Mouse (Mus musculus) CH12.LX (cell line): Measurements from ENCODE around the gene Gm19345. TPM values are rescaled to one million over a fixed set of nuclear protein-coding genes. Genes with fewer than 3 reads are reported as not detected.

Experiments
- DNase-seq: peaks from one replicate; pipeline ENCODE4 v3.0.0-alpha.2; 2013; ENCODE audit errors: extremely low read depth
- H3K27ac ChIP-seq: 2 replicates; pipeline ENCODE4 v1.5.1; 2012; ENCODE audit warnings: low read depth, mild to moderate bottlenecking, control low read depth, moderate library complexity; ENCODE audit not compliant: insufficient read depth
- H3K27me3 ChIP-seq: replicated peaks from 2 replicates; pipeline ENCODE3; 2012; ENCODE audit warnings: inconsistent platforms
- H3K36me3 ChIP-seq, 2 experiments: replicated peaks in 1 of 2; 2 replicates each; pipeline versions ENCODE3 to v1.6.1; 2012; ENCODE audit warnings: inconsistent platforms in 1 of 2, low read length in 1 of 2, mild to moderate bottlenecking in 1 of 2, mixed read lengths in 1 of 2, moderate library complexity in 1 of 2; ENCODE audit not compliant: control insufficient read depth in 1 of 2, insufficient read depth in 1 of 2
- H3K4me1 ChIP-seq, 2 experiments: 2 replicates each; pipeline ENCODE4 v1.6.1; 2012; ENCODE audit warnings: inconsistent platforms in 1 of 2, moderate library complexity in 1 of 2; ENCODE audit not compliant: insufficient read depth in 2 of 2, control insufficient read depth in 1 of 2
- H3K4me2 ChIP-seq: 2 replicates; pipeline ENCODE4 v1.6.1; 2012; ENCODE audit warnings: low read depth, mild to moderate bottlenecking, control low read depth; ENCODE audit not compliant: poor library complexity, insufficient read depth, severe bottlenecking
- H3K4me3 ChIP-seq, 3 experiments: fragments of 150-350 bp in 1 of 3; sonication (generic) in 1 of 3; replicated peaks in 1 of 3; 2 replicates each; pipeline versions ENCODE3 to v1.5.1; 2011 to 2012; ENCODE audit warnings: low read depth in 2 of 3, low read length in 2 of 3, mild to moderate bottlenecking in 2 of 3, moderate library complexity in 2 of 3, control low read depth in 1 of 3, improper control_type of control experiment in 1 of 3, inconsistent platforms in 1 of 3, mixed read lengths in 1 of 3; ENCODE audit not compliant: poor library complexity in 1 of 3
- H3K79me2 ChIP-seq: replicated peaks from 2 replicates; pipeline ENCODE4 v1.6.1; 2012; ENCODE audit warnings: mild to moderate bottlenecking, moderate library complexity; ENCODE audit not compliant: control insufficient read depth, poor library complexity, insufficient read depth, severe bottlenecking; ENCODE audit errors: extremely low read depth
- H3K9ac ChIP-seq: 2 replicates; pipeline ENCODE4 v1.6.1; 2012; ENCODE audit warnings: low read depth, mild to moderate bottlenecking, control low read depth, moderate library complexity; ENCODE audit not compliant: insufficient read depth
- H3K9me3 ChIP-seq: replicated peaks from 2 replicates; pipeline ENCODE3; 2012; ENCODE audit warnings: low read length, inconsistent platforms, mixed read lengths
- BHLHE40 ChIP-seq: IDR thresholded peaks from 2 replicates; pipeline ENCODE4 v1.6.1; 2011; ENCODE audit warnings: mild to moderate bottlenecking, low read depth, low read length, improper control_type of control experiment
- CHD1 ChIP-seq: IDR thresholded peaks from 2 replicates; pipeline ENCODE4 v1.6.1; 2012; ENCODE audit warnings: low read depth, low read length, improper control_type of control experiment, inconsistent platforms
- CHD2 ChIP-seq: IDR thresholded peaks from 2 replicates; pipeline ENCODE4 v1.6.1; 2011; ENCODE audit warnings: low read length, improper control_type of control experiment
- CTCF ChIP-seq, 2 experiments: IDR thresholded peaks in 1 of 2; conservative IDR thresholded peaks in 1 of 2; 2 replicates each; pipeline ENCODE4 v1.5.1; 2011 to 2012; ENCODE audit warnings: low read depth in 2 of 2, low read length in 2 of 2, improper control_type of control experiment in 1 of 2, inconsistent platforms in 1 of 2, mild to moderate bottlenecking in 1 of 2, moderate library complexity in 1 of 2
- E2F4 ChIP-seq: IDR thresholded peaks from 2 replicates; pipeline ENCODE4 v1.6.1; 2011; ENCODE audit warnings: low read depth, low read length, improper control_type of control experiment; ENCODE audit not compliant: insufficient replicate concordance
- ELF1 ChIP-seq: IDR thresholded peaks from 2 replicates; pipeline ENCODE4 v1.6.1; 2014; ENCODE audit warnings: low read depth, mild to moderate bottlenecking, inconsistent platforms, low read length, improper control_type of control experiment
- EP300 ChIP-seq: IDR thresholded peaks from 2 replicates; pipeline ENCODE4 v1.6.1; 2011; ENCODE audit warnings: low read length, improper control_type of control experiment
- ETS1 ChIP-seq: conservative IDR thresholded peaks from 2 replicates; pipeline ENCODE4 v1.6.1; 2012; ENCODE audit warnings: low read depth, mild to moderate bottlenecking, inconsistent platforms, low read length, improper control_type of control experiment, moderate library complexity
- GABPA ChIP-seq: IDR thresholded peaks from 2 replicates; pipeline ENCODE4 v1.6.1; 2012; ENCODE audit warnings: low read depth, low read length, improper control_type of control experiment, inconsistent platforms; ENCODE audit not compliant: insufficient replicate concordance
- HCFC1 ChIP-seq: IDR thresholded peaks from 2 replicates; pipeline ENCODE4 v1.6.1; 2012; ENCODE audit warnings: low read depth, mild to moderate bottlenecking, inconsistent platforms, low read length, improper control_type of control experiment
- IRF4 ChIP-seq: IDR thresholded peaks from 2 replicates; pipeline ENCODE4 v1.6.1; 2014; ENCODE audit warnings: low read depth, mild to moderate bottlenecking, inconsistent platforms, low read length, improper control_type of control experiment
- JUN ChIP-seq: IDR thresholded peaks from 2 replicates; pipeline ENCODE4 v1.6.1; 2011; ENCODE audit warnings: low read depth, mild to moderate bottlenecking, low read length, improper control_type of control experiment, moderate library complexity; ENCODE audit not compliant: insufficient read depth
- MAX ChIP-seq: IDR thresholded peaks from 2 replicates; pipeline ENCODE4 v1.6.1; 2011; ENCODE audit warnings: low read length, improper control_type of control experiment
- MXI1 ChIP-seq: IDR thresholded peaks from 2 replicates; pipeline ENCODE4 v1.6.1; 2011; ENCODE audit warnings: mild to moderate bottlenecking, low read depth, low read length, improper control_type of control experiment
- NELFE ChIP-seq: IDR thresholded peaks from 2 replicates; pipeline ENCODE4 v1.6.1; 2011; ENCODE audit warnings: low read depth, low read length, improper control_type of control experiment
- NRF1 ChIP-seq: IDR thresholded peaks from 2 replicates; pipeline ENCODE4 v1.6.1; 2014; ENCODE audit warnings: low read depth, mild to moderate bottlenecking, inconsistent platforms, low read length, improper control_type of control experiment, moderate library complexity
- PAX5 ChIP-seq: IDR thresholded peaks from 2 replicates; pipeline ENCODE4 v1.6.1; 2012; ENCODE audit warnings: low read length, inconsistent platforms, mixed read lengths
- POLR2A ChIP-seq: IDR thresholded peaks from 2 replicates; pipeline ENCODE4 v1.6.1; 2011; ENCODE audit warnings: low read depth, mild to moderate bottlenecking, improper control_type of control experiment, low read length
- POLR2AphosphoS2 ChIP-seq: IDR thresholded peaks from 2 replicates; pipeline ENCODE4 v1.6.1; 2011; ENCODE audit warnings: low read depth, low read length, improper control_type of control experiment
- RAD21 ChIP-seq: IDR thresholded peaks from 2 replicates; pipeline ENCODE4 v1.6.1; 2011; ENCODE audit warnings: low read depth, mild to moderate bottlenecking, low read length, improper control_type of control experiment, moderate library complexity
- SIN3A ChIP-seq: IDR thresholded peaks from 2 replicates; pipeline ENCODE4 v1.6.1; 2012; ENCODE audit warnings: low read length, improper control_type of control experiment, inconsistent platforms
- SMC3 ChIP-seq: IDR thresholded peaks from 2 replicates; pipeline ENCODE4 v1.6.1; 2011; ENCODE audit warnings: low read depth, low read length, improper control_type of control experiment
- TBP ChIP-seq: conservative IDR thresholded peaks from 2 replicates; pipeline ENCODE4 v1.6.1; 2011; ENCODE audit warnings: low read depth, low read length, improper control_type of control experiment
- TCF12 ChIP-seq: IDR thresholded peaks from 2 replicates; pipeline ENCODE4 v1.6.1; 2014; ENCODE audit warnings: low read depth, mild to moderate bottlenecking, inconsistent platforms, low read length, improper control_type of control experiment
- UBTF ChIP-seq: IDR thresholded peaks from 2 replicates; pipeline ENCODE4 v1.6.1; 2012; ENCODE audit warnings: low read depth, mild to moderate bottlenecking, inconsistent platforms, low read length, improper control_type of control experiment, moderate library complexity
- USF2 ChIP-seq: conservative IDR thresholded peaks from 2 replicates; pipeline ENCODE4 v1.6.1; 2011; ENCODE audit warnings: low read depth, low read length, improper control_type of control experiment
- ZC3H11A ChIP-seq: IDR thresholded peaks from 2 replicates; pipeline ENCODE4 v1.6.1; 2012; ENCODE audit warnings: low read depth, mild to moderate bottlenecking, inconsistent platforms, low read length, improper control_type of control experiment
- ZKSCAN1 ChIP-seq: IDR thresholded peaks from 2 replicates; pipeline ENCODE4 v1.6.1; 2012; ENCODE audit warnings: low read depth, inconsistent platforms, low read length, improper control_type of control experiment, borderline replicate concordance
- ZNF384 ChIP-seq: IDR thresholded peaks from 2 replicates; pipeline ENCODE4 v1.6.1; 2012; ENCODE audit warnings: low read depth, low read length, improper control_type of control experiment, inconsistent platforms
- dilution Hi-C: fragments of 300-500 bp; cut with MboI; formaldehyde crosslinking; loops from 2 replicates; pipeline ENCODE4 v1.14.3; 2020; ENCODE audit warnings: low sequenced_read_pairs; ENCODE audit not compliant: extremely low pct_unique_long_range_greater_than_20kb, extremely low pct_ligation_motif_present
- in situ Hi-C: fragments of 300-500 bp; cut with MboI; formaldehyde crosslinking; loops from 3 replicates; pipeline ENCODE4 v1.14.3; 2019; ENCODE audit warnings: low sequenced_read_pairs, low pct_ligation_motif_present, low pct_unique_long_range_greater_than_20kb, mixed read lengths
- polyA plus RNA-seq: library from polyadenylated mRNA; unstranded; fragments of >175 nt; gene quantifications from 2 replicates; pipeline ENCODE4 v1.2.1, GENCODE M21; 2012; ENCODE audit warnings: low read depth; ENCODE audit not compliant: insufficient read length
- total RNA-seq, 2 experiments: library from RNA; depleted of rRNA; stranded (reverse); fragments of 300-350 nt in 1 of 2; fragments of >200 nt in 1 of 2; gene quantifications; 2 replicates each; pipeline ENCODE4 v1.2.3; 2012 to 2014

Gene Gm19345
- total and polyA plus RNA-seq, 3 experiments, result 0.59 to 4.1 TPM; not detected in 1

- in situ Hi-C loops, result loop anchor here (25.0 kb wide), 1 partner anchor 443 kb away; the partner anchor contains the start of genes Ckm and Klc3
- DNase-seq, result no peak
- H3K79me2 ChIP-seq, result no peaks in the 10 kb centered on the region
- H3K9me3 ChIP-seq, result no peaks in the 10 kb centered on the region
- H3K4me1 ChIP-seq, result peaks cover 15 to 16% of the 10 kb centered on the region in 2 experiments
- H3K4me3 ChIP-seq, result no peak overlapping the region
- no peak overlapping the region; the same call in 1 of the 2 replicates for H3K27ac ChIP-seq
- no peak overlapping the region for H3K9ac ChIP-seq
- H3K36me3 ChIP-seq, result peaks cover 2 to 63% of the 10 kb centered on the region in 2 experiments
- TF ChIP-seq CHD2, result no peak
- TF ChIP-seq ETS1, result no peak
- no peak for TF ChIP-seq RAD21
- no peak for TF ChIP-seq NELFE
- TF ChIP-seq E2F4, result no peak
- TF ChIP-seq USF2, result no peak
- TF ChIP-seq MAX, result no peak
- no peak for TF ChIP-seq PAX5
- TF ChIP-seq CTCF (conservative IDR thresholded peaks at IDR 0.05 in 1 of 2, IDR thresholded peaks at IDR 0.05 in 1 of 2; ENCODE audit: low read depth in 2 of 2, low read length in 2 of 2), result no peak
- no peak for TF ChIP-seq IRF4
- no peak for TF ChIP-seq SIN3A
- TF ChIP-seq SMC3, result no peak
- no peak for TF ChIP-seq ELF1
- no peak for TF ChIP-seq HCFC1
- no peak for TF ChIP-seq BHLHE40
- no peak for TF ChIP-seq CHD1
- TF ChIP-seq TBP, result no peak
- TF ChIP-seq ZC3H11A, result no peak
- TF ChIP-seq, all 38 proteins: peak for 0
- dilution Hi-C loops, result no loop called here
- no peaks in the 10 kb centered on the region for H3K27me3 ChIP-seq
- no peak overlapping the region for H3K4me2 ChIP-seq
These were observed 3.9 kb downstream of the Gm19345 start for GRCm38 (mm10) chr7:19855663-19856062.

DNA sequence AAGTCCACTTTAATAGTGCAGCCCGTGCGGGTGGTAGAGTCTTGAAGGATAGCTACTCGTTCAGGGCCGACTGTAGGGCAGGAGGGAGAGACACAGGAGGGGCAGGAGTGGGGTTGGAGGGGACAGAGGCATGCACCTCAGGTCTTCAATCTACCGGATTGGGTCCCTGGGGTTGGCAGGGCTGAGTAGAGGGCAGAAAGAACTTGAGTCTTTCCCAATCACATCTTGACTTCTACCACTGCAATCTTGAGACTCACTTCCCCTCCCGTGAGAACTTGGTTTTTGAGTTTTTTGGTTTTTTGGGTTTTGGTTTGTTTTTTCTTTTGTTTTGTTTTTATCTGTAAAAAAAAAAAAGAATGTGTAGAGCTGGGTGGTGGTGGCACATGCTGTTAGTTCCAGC is 4.5 kb downstream of the Gm19345 start:
- peaks cover 15 to 16% of the 10 kb centered on the region in 2 experiments for H3K4me1 ChIP-seq
- H3K9me3 ChIP-seq, result no peaks in the 10 kb centered on the region
- H3K36me3 ChIP-seq, result peaks cover 2 to 70% of the 10 kb centered on the region in 2 experiments
- H3K4me3 ChIP-seq, result no peak overlapping the region
- H3K4me2 ChIP-seq, result no peak overlapping the region
- no peaks in the 10 kb centered on the region for H3K79me2 ChIP-seq
- DNase-seq, result no peak
- TF ChIP-seq SIN3A (no peak), ZNF384 (no peak), JUN (no peak), CTCF (conservative IDR thresholded peaks at IDR 0.05 in 1 of 2, IDR thresholded peaks at IDR 0.05 in 1 of 2; ENCODE audit: low read depth in 2 of 2, low read length in 2 of 2) (no peak), UBTF (no peak), SMC3 (no peak), EP300 (no peak), RAD21 (no peak), POLR2A (no peak), MXI1 (no peak), NRF1 (no peak), TBP (no peak), TCF12 (no peak), MAX (no peak), E2F4 (no peak), HCFC1 (no peak), ZKSCAN1 (no peak; the same call in 1 of the 2 replicates), GABPA (no peak), NELFE (no peak), POLR2AphosphoS2 (no peak)
- TF ChIP-seq, all 38 proteins: peak for 0
- H3K27ac ChIP-seq, result no peak overlapping the region
- H3K27me3 ChIP-seq, result no peaks in the 10 kb centered on the region
- dilution Hi-C loops, result no loop called here
- in situ Hi-C loops, result loop anchor here (25.0 kb wide), 1 partner anchor 444 kb away; the partner anchor contains the start of genes Ckm and Klc3
- no peak overlapping the region for H3K9ac ChIP-seq
